Mouse (Mus musculus): ENCODE measurements around the gene Cdrt4.

DNA sequence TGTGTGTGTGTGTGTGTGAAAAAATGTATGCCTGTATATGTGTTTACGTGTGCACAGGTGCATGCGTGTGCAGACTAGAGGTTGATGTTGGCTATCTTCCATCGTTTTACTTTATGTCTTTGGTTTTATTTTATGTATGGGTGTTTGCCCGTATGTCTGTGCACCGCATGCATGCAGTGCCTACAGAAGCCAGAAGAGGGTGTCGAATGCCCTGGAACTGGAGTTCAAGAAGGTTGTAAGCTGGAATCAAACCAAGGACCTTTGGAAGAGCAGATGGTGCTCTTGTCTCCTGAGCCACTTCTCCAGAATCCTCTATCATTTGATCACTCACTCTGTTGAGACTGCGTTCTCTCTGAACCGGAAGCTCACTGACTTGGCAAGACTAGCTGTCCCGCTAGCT lies 17.9 kb upstream of the Cdrt4 start:
- no peak for TF ChIP-seq CTCF (IDR thresholded peaks at IDR 0.05; ENCODE audit: control insufficient read depth, insufficient read depth, insufficient replicate concordance, low read depth, low read length)
- no peak for TF ChIP-seq POLR2A (IDR thresholded peaks at IDR 0.05; ENCODE audit: control insufficient read depth, low read depth, low read length)

Measured in testis, adult 2 months (tissue).